Mouse (Mus musculus): ENCODE results near the gene Cacna1s.
A peak's percentile ranks its signal among the peaks of the same experiment; 100 is the strongest.

Gene Cacna1s

GRCm38 (mm10) chr1:136051465-136051864, 1.1 kb upstream of the Cacna1s start:
- DNase-seq (ENCODE audit: low spot score), result peak; percentile 73

GRCm38 (mm10) chr1:136055771-136056170, 3.2 kb downstream of the Cacna1s start:
- DNase-seq (ENCODE audit: low spot score), result peak; percentile 68

- DNase-seq (ENCODE audit: low spot score), result no peak
Measured at GRCm38 (mm10) chr1:136058594-136058993, 6.0 kb downstream of the Cacna1s start.

DNA sequence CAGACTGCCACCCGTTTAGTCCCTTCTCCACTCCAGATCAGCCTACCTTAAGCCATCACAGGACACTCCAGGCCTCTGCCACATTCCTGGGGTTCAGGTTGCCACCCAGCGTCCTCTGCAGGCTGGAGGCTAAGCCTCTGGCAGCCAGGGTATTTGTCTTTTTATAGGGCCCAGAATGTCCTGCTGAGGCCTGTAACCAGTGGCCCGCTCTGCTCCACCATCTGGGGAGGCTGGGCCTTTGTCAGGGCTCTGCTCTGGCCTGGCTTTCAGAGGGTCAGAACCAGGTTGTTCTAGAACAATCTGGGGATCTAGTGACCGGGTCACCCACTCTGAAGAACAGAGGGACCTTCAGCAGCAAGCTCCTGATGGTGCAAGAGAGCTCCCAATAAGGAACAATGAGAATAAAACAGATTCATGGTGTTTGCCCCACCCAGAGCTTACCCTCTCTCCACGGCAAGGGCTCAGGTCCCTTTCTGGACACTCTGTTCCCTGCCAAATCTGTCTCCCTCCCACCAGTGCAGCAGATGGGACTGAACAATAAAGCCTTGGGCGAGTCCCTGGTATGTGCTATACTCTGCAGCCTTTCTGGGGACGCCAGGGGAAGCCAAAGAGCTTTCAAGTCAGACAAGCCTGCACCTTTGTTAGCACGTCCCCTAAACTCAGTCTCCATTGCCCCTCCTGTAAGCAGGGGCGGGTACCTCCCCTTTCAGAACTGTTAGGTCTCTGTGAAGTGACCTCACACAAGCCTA, 8.7 kb downstream of the Cacna1s start:
- DNase-seq (ENCODE audit: low spot score), result peak; percentile 65

DNA sequence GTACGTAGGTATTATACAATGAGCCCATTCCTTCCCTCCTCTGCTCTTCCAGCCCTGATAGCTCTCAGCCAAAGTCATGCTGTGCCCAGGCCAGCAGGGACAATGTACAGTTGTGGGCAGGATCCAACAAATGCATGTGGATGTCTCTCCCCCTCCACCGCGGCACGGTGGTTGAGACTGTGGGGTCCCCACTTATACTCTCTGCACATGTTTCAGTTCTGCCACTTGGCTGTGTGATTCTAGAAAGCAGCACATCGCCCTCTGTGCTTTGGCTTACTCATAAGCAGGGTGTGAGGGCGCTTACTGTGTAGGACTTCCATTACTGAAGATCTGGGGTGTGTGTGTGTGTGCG, 9.2 kb downstream of the Cacna1s start:
- DNase-seq (ENCODE audit: low spot score), result no peak

- no peak for DNase-seq (ENCODE audit: low spot score)
Measured at GRCm38 (mm10) chr1:136063991-136064390, 11.4 kb downstream of the Cacna1s start.

- DNase-seq (ENCODE audit: low spot score), result no peak
Measured at GRCm38 (mm10) chr1:136066621-136067020, 14.1 kb downstream of the Cacna1s start.

GRCm38 (mm10) chr1:136067579-136067978, 15.0 kb downstream of the Cacna1s start:
- DNase-seq (ENCODE audit: low spot score), result no peak

DNA sequence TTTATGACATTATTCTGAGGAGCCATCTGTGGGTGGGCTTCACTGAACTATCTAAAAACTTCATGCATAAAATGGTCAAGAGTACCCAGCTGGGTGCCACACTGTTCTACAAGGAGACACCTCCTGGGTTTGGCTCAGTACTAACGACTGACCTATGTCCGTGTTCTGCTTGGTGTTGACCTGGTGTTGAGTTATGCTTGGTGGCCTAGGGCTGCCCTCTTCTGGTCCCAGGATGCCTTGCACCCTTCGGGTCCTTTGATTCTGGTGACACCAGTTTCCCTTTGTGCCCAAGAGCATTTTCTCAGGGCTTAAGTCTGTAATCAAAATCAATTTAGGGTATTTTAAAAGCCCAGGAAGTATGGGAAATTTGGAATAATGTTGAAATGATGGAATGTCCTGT, 23.5 kb downstream of the Cacna1s start:
- DNase-seq (ENCODE audit: low spot score), result no peak

- DNase-seq (ENCODE audit: low spot score), result no peak
Measured at GRCm38 (mm10) chr1:136077656-136078055, 25.1 kb downstream of the Cacna1s start.

DNA sequence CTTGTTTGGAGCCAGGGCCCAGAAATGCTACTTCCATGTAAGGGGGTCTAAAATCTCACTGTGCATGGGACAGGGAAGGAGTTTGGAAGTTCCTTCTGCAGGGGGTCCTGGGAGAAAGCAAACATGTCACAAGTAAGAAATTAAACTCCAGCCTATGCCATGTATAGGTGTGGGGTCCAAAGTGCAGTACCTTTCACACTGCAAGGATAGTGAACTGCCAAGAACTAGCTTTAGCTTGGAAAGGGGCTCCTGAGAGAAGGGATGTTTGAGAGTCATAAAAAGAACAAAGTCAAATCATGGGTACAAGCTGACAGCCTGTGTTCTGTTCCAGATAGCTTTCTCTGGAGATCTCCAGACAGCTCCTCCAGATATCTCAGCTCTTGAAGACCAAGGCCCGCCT, 28.6 kb downstream of the Cacna1s start:
- DNase-seq (ENCODE audit: low spot score), result no peak

- DNase-seq (ENCODE audit: low spot score), result no peak
Measured at GRCm38 (mm10) chr1:136085988-136086685, 33.6 kb downstream of the Cacna1s start.

- no peak for DNase-seq (ENCODE audit: low spot score)
Measured at GRCm38 (mm10) chr1:136089368-136090165, 37.0 kb downstream of the Cacna1s start.

GRCm38 (mm10) chr1:136093726-136094125, 41.2 kb downstream of the Cacna1s start:
- DNase-seq (ENCODE audit: low spot score), result no peak

DNA sequence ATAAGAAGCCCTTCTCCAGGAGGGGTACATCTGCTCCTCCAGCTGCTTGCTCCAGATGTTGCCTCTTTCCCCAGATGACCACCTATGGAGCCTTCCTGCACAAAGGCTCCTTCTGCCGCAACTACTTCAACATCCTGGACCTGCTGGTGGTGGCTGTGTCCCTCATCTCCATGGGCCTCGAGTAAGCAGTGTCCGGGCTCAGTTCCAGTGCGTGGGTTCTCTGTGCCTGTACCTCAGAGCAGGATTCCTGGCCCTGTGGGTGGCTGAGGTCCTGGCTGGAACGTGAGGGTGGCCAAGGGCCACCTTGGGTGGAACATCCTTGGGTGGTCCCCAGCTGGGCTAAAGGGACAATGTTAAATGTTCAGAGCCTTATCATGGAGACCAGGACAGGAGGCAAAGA, 42.3 kb downstream of the Cacna1s start:
- DNase-seq (ENCODE audit: low spot score), result no peak

- DNase-seq (ENCODE audit: low spot score), result no peak
Measured at GRCm38 (mm10) chr1:136102094-136102493, 49.5 kb downstream of the Cacna1s start.

- DNase-seq (ENCODE audit: low spot score), result no peak
Measured at GRCm38 (mm10) chr1:136102551-136102950, 50.0 kb downstream of the Cacna1s start.

- no peak for DNase-seq (ENCODE audit: low spot score)
Measured at GRCm38 (mm10) chr1:136102981-136103380, 50.4 kb downstream of the Cacna1s start.

DNA sequence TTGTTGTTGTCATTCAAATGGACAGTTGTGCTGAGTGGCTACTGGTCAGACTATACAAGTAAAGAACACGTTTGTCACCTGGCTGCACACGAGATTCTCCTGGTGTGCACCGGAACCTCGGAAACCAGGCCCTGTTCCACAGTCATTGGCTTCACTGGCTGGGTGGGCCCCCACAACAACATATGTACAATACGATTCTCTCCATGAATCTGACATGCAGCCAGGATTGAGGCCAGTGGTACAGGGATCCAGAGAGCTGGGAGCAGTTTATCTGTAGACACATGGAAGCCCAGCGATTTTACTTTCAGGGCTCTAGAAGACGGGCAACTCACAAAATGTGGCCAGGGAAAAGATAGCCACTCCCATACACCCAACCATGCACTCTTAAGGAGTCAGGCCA, 51.1 kb downstream of the Cacna1s start:
- no peak for DNase-seq (ENCODE audit: low spot score)

- DNase-seq (ENCODE audit: low spot score), result no peak
Measured at GRCm38 (mm10) chr1:136104741-136105140, 52.2 kb downstream of the Cacna1s start.

DNA sequence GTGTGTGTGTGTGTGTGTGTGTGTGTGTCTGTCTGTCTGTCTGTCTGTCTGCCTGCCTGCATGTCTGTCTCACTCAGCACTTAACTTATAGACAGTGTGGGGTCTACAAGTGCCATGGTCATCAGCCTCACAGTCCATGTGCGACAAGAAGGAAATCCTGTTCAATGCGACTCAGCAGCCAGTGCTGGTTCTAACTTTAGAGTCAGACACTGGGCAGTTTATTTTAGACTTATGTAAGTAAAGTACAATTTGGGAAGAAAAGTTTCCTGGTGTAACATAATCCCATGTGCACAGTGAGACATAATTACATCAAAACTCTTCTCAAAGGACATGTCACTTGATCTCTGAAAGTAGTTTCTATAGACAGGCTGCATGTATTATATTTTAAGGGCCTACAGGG, 56.9 kb downstream of the Cacna1s start:
- DNase-seq (ENCODE audit: low spot score), result no peak

- no peak for DNase-seq (ENCODE audit: low spot score)
Measured at GRCm38 (mm10) chr1:136116183-136116582, 63.6 kb downstream of the Cacna1s start.

DNA sequence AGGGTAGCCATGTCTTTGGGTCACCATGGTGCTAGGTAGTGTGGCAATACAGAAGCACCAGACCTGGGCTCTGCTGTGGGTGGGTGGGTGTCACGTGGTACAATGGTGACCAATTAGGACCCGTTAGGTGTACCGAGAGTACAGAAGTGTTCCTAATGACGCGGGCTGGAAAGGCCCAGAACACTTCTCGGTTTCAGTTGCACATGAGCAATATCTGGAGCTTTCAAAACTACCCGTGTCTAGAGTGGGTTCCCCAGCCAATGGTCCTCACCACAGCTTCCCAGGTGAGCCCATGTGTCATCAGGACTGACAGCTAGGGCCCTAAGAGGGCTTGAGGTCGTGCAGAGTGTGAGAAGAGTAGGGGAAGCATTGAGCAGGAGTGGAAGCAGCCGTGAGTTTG, 64.5 kb downstream of the Cacna1s start:
- DNase-seq (ENCODE audit: low spot score), result no peak

All from left cerebral cortex, adult 11 months (tissue).